Mouse (Mus musculus): Measurements from ENCODE around the gene AL607142.1.

DNA sequence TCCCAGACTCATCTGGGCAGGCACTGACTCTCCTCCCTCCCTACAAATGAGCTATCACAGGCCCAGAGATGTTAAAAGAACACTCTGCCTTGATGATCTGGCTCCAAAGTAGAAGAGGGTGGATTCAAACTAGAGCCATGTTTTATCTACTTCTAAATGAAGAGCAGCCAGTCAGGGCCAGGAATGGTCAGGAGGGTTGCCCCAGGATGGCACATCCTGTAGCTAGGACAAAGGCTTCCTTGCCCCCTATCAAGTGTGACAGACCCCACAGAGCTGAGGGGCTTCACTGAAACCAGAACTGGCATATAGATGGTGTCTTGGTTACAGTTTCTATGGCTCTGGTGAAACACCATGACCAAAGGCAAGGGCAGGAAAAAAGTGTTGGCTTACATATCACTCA, 12.3 kb upstream of the AL607142.1 start:
- TF ChIP-seq CTCF (IDR thresholded peaks at IDR 0.05; ENCODE audit: low read depth) (no peak), EP300 (optimal IDR thresholded peaks at IDR 0.05) (no peak)
